Mouse (Mus musculus) forebrain, embryonic 11.5 days (tissue): ENCODE measurements around the gene Fbxl19. TPM values are rescaled to one million over a fixed set of nuclear protein-coding genes. Genes with fewer than 3 reads are reported as not detected.

Experiments used
- ATAC-seq: fragments of 200-750 bp; cut with Nextera tagmentation; replicated peaks from 2 replicates; pipeline ENCODE4 v1.8.0; 2017; ENCODE audit warnings: moderate TSS enrichment; ENCODE audit not compliant: low FRiP score
- DNase-seq: peaks from one replicate; pipeline ENCODE4 v3.0.0-alpha.2; 2017; ENCODE audit warnings: low spot score
- H3K27ac ChIP-seq: fragments of 300-500 bp; sonication (generic); 2 replicates; pipeline ENCODE4 v1.5.1; 2014; ENCODE audit warnings: low read depth, low read length
- H3K27me3 ChIP-seq: fragments of 300-500 bp; sonication (generic); 2 replicates; pipeline ENCODE4 v1.6.1; 2014; ENCODE audit warnings: mild to moderate bottlenecking, low read length, mixed read lengths; ENCODE audit not compliant: control insufficient read depth, insufficient read depth
- H3K36me3 ChIP-seq: fragments of 300-500 bp; sonication (generic); 2 replicates; pipeline ENCODE4 v1.6.1; 2014; ENCODE audit warnings: mild to moderate bottlenecking, low read length, moderate library complexity, mixed read lengths; ENCODE audit not compliant: control insufficient read depth, insufficient read depth
- H3K4me1 ChIP-seq: fragments of 300-500 bp; sonication (generic); replicated peaks from 2 replicates; pipeline ENCODE4 v1.6.1; 2014; ENCODE audit warnings: low read length, mixed read lengths; ENCODE audit not compliant: control insufficient read depth, insufficient read depth
- H3K4me2 ChIP-seq: fragments of 300-500 bp; sonication (generic); 2 replicates; pipeline ENCODE4 v1.6.1; 2014; ENCODE audit warnings: low read depth, mild to moderate bottlenecking, low read length, moderate library complexity, mixed read lengths; ENCODE audit not compliant: severe bottlenecking
- H3K4me3 ChIP-seq: fragments of 300-500 bp; sonication (generic); 2 replicates; pipeline ENCODE4 v1.5.1; 2014; ENCODE audit warnings: low read depth, low read length
- H3K9ac ChIP-seq: fragments of 300-500 bp; sonication (generic); 2 replicates; pipeline ENCODE4 v1.6.1; 2014; ENCODE audit warnings: low read length
- H3K9me3 ChIP-seq: fragments of 300-500 bp; sonication (generic); 2 replicates; pipeline ENCODE4 v1.6.1; 2016; ENCODE audit warnings: low read length, mixed read lengths; ENCODE audit not compliant: control insufficient read depth
- WGBS: fragments of 180-500 bp; shearing (Covaris S2); extraction: QIAGEN DNeasy Blood & Tissue Kit; methylation state at CpG from one replicate; pipeline ENCODE4 v1.1.7; 2014; 5-methylcytosine and 5-hydroxymethylcytosine counted together
- polyA plus RNA-seq: library from polyadenylated mRNA; unstranded; fragments of >200 nt; fragmentation: Nextera tagmentation; extraction: Ambion mirVana; gene quantifications from 2 replicates; pipeline ENCODE4 v1.2.1, GENCODE M21; 2014

Fbxl19 gene
- polyA plus RNA-seq, 1 experiment from 2014 or later = 7.9 TPM

DNA sequence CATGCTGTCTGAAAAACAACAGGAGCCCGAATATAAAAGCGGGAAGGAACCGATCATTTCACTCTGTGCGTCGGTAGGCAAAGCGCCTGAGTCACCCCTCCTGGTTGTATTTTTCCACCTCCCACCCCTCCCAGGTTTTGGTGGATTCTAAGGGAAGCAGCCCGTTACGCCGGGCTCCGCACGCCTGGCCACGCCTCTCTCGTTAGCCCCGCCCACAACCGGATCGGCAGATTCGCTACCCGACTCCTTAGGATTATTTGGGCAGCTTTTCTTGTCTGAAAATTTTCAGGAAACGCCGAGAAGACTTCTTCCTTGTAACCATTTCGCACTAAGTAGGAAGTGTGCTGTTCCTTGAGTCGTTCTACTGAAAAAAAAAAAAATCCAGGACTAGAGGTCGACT lies 32.1 kb downstream of the Fbxl19 start, which contains the start of gene Setd1a:
Setd1a (plus strand) TSS at position 245 of the 400 bp plus-strand sequence.
- H3K4me3 ChIP-seq = peak within 1 kb of the TSS; percentile 97
- WGBS = under 1% methylated on average over 23 of the region's 23 CpGs
- DNase-seq = peak; percentile 91

DNA sequence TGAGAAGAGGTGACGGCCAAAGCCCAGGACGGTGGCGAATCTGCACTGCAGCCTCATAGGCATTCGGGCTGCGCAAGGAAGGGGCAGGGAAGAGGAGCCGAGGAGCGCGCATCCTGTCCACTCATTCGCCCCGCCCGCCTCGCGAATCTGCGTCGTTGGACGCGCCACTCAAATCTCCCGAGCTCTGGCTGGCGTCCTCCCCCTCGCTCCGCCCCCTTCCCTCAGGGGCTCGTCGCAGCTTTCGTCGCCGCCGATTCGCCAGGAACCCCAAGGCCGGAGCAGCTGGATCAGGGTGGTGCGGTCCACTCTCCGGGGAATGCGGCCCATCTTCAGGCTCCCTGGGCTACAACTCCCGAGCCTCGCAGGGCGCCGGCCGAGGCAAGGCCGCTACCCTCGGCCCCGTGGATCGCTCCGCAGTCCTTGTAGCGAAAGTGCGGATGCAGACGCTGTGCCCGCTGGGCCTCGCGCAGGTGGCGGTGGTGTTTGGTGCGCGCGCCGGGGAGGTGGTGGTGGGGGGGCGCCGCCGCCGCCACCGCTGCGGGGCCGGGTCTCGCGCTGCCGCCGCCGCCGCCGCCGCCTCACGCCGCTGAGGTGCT lies 32.6 kb downstream of the Fbxl19 start:
- H3K9me3 ChIP-seq = no peaks in the 10 kb centered on the region
- no peaks in the 10 kb centered on the region; the same call in 1 of the 2 replicates for H3K36me3 ChIP-seq
- DNase-seq (peak; percentile 97), ATAC-seq (peak; percentile 91)
- peak overlapping the region; percentile 95 for H3K9ac ChIP-seq
- H3K27me3 ChIP-seq = no peaks in the 10 kb centered on the region
- H3K4me3 ChIP-seq = peak overlapping the region; percentile 97
- H3K27ac ChIP-seq = peak overlapping the region; percentile 94
- peak overlapping the region; percentile 45 for H3K4me2 ChIP-seq
- under 1% methylated on average over 55 of the region's 70 CpGs for WGBS
- H3K4me1 ChIP-seq = peaks cover 7% of the 10 kb centered on the region

More for the DNA sequence above, 32.1 kb downstream of the Fbxl19 start, which contains the start of gene Setd1a:
- Histone ChIP-seq H3K9ac (peak within 1 kb of the TSS; percentile 95), H3K36me3 (no peaks in the 10 kb centered on the region; the same call in 1 of the 2 replicates), H3K27me3 (no peaks in the 10 kb centered on the region), H3K4me1 (peaks cover 7% of the 10 kb centered on the region), H3K4me2 (peak within 1 kb of the TSS; percentile 85), H3K27ac (peak within 1 kb of the TSS; percentile 94), H3K9me3 (no peaks in the 10 kb centered on the region)
- ATAC-seq = peak; percentile 73

DNA sequence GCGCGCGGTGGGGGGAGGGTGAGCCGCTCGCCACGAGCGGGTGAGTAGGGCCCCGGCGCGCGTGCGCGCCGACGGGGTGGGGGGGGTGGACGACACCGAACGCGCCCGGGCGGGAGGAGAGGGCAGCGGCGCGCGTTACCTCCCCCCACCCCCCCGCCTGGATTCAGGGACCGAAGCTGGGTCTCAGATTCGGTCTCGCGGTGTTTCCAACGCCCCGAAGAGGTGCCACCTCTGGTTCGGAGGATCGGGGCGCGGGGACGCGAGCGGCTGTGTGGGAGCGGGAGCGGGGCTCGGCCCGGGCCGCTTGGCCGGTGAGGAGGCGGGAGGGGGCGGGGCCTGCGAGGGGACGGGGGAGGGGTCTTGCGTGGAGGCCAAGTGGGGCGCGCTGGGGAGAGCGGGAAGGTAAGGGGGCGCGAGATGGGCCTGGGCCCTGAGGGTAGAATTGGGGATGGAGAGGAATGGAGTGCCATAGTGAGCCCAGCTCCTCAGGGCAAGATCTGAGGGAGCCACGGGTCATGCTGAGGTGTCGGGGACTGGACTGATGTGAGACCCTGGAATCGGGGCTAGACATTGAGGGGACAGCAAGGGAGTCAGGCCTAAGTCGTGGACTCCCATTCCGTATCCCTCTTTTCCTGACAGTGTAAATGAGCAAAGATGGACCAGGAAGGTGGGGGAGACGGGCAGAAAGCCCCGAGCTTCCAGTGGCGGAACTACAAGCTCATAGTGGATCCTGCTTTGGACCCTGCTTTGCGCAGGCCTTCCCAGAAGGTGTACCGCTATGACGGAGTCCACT lies 33.3 kb downstream of the Fbxl19 start:
- Histone ChIP-seq H3K4me1 (peaks cover 7% of the 10 kb centered on the region), H3K9ac (peak overlapping the region; percentile 95), H3K4me3 (peak overlapping the region; percentile 97), H3K36me3 (no peaks in the 10 kb centered on the region; the same call in 1 of the 2 replicates), H3K27ac (peak overlapping the region; percentile 94), H3K27me3 (no peaks in the 10 kb centered on the region), H3K4me2 (peak overlapping the region; percentile 85), H3K9me3 (no peaks in the 10 kb centered on the region)
- WGBS = 4% methylated on average over 39 of the region's 66 CpGs
- peak; percentile 64 for ATAC-seq
- DNase-seq = peak; percentile 88

DNA sequence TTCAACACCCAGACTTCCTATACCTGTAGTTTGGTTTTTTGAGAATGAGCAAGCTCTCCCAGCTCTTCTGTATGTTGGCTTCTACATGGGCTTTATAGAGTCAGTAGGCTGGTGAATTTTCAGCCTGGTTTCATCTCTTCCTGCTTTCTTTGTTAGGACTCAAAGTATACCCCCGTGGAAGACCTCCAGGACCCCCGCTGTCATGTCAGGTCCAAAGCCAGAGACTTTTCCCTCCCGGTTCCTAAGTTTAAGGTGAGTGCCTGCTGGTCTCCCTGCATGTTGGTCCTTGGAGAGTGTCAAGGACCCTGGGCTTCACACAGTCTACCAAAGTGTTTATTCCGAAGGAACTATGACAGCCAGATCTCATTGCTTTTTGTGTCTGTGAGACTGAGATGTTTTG lies 34.0 kb downstream of the Fbxl19 start:
- Histone ChIP-seq H3K4me1 (peaks cover 7% of the 10 kb centered on the region), H3K4me2 (peak overlapping the region; percentile 85), H3K27me3 (no peaks in the 10 kb centered on the region), H3K4me3 (peak overlapping the region; percentile 97), H3K9ac (peak overlapping the region; percentile 95), H3K27ac (no peak overlapping the region), H3K36me3 (no peaks in the 10 kb centered on the region; the same call in 1 of the 2 replicates), H3K9me3 (no peaks in the 10 kb centered on the region)
- WGBS = 83% methylated on average over 4 of the region's 4 CpGs
- DNase-seq = no peak
- ATAC-seq = no peak

DNA sequence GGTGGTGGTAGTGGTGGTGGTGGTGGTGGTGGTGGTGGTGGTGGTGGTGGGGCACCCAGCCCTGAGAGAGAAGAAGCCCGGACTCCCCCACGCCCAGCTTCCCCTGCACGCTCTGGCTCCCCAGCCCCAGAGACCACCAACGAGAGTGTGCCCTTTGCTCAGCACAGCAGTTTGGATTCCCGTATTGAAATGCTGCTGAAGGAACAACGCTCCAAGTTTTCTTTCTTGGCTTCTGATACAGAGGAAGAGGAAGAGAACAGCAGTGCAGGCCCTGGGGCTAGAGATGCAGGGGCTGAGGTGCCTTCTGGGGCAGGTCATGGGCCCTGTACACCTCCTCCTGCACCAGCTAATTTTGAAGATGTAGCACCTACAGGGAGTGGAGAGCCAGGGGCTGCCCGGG lies 41.0 kb downstream of the Fbxl19 start, which contains the start of gene Gm49388:
Gm49388 (plus strand) TSS at position 301 of the 400 bp plus-strand sequence.
- Histone ChIP-seq H3K4me1 (no peaks in the 10 kb centered on the region), H3K9ac (no peak within 1 kb of the TSS), H3K27ac (no peak within 1 kb of the TSS), H3K27me3 (no peaks in the 10 kb centered on the region), H3K36me3 (peaks cover 19% of the 10 kb centered on the region; the same call in 1 of the 2 replicates), H3K4me3 (no peak within 1 kb of the TSS), H3K9me3 (no peaks in the 10 kb centered on the region), H3K4me2 (no peak within 1 kb of the TSS)
- 91% methylated on average over 7 of the region's 7 CpGs for WGBS
- ATAC-seq (no peak), DNase-seq (no peak)

DNA sequence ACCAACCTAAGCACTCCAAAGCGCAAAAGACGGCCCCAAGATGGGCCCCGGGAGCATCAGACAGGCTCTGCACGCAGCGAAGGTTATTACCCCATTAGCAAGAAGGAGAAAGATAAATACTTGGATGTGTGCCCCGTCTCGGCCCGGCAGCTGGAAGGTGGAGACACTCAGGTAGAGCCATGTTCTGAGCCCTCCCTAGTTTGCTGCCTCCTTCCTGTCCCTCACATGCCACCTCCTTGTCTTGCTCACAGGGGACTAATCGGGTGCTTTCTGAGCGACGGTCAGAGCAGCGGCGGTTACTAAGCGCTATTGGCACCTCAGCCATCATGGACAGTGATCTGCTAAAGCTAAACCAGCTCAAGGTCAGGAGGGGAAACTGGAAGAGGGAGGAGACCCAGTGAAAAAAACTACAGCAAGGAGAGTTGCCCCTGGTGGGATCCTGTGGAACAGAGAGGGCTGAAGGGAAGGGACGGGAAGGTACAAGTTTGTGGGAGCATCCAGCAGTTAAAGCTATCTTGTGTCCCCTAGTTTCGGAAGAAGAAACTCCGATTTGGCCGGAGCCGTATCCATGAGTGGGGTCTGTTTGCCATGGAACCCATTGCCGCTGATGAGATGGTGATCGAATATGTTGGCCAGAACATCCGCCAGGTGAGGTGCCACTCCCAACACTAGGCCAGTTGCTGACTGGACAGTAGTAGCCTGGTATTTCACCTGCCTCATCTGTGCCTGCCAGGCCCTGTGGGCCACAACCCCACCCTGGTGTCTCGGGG lies 52.9 kb downstream of the Fbxl19 start:
- H3K4me3 ChIP-seq = no peak overlapping the region
- no peaks in the 10 kb centered on the region for H3K9me3 ChIP-seq
- ATAC-seq (no peak), DNase-seq (no peak)
- no peaks in the 10 kb centered on the region for H3K27me3 ChIP-seq
- H3K4me2 ChIP-seq = no peak overlapping the region
- no peaks in the 10 kb centered on the region for H3K4me1 ChIP-seq
- H3K36me3 ChIP-seq = peaks cover 27% of the 10 kb centered on the region
- H3K9ac ChIP-seq = no peak overlapping the region
- 95% methylated on average over 23 of the region's 23 CpGs for WGBS
- H3K27ac ChIP-seq = no peak overlapping the region

DNA sequence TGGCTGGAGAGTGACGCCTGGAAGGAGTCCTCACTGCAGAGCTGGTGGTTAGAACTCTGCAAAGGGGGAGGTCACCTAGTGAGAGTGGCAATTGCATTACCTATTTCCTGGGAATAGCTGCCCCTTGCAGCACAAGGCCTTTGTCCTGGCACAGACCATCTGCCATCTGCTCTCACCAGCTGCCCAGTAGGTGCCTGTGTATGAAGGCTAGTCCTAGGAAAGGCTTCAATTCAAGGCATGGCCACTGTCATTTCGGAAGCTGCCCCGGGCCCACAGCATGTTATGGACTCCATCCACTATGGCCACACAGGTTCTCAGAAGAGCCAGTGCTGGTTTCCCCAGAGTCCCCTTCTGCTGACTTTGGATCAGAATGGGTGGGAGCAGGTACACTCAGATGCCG lies 54.2 kb downstream of the Fbxl19 start:
- no peak overlapping the region for H3K27ac ChIP-seq
- H3K27me3 ChIP-seq = no peaks in the 10 kb centered on the region
- no peak for ATAC-seq
- H3K4me1 ChIP-seq = no peaks in the 10 kb centered on the region
- no peak overlapping the region for H3K4me2 ChIP-seq
- peaks cover 26% of the 10 kb centered on the region for H3K36me3 ChIP-seq
- no peak overlapping the region for H3K4me3 ChIP-seq
- 90% methylated on average over 4 of the region's 4 CpGs for WGBS
- DNase-seq = no peak
- H3K9ac ChIP-seq = no peak overlapping the region
- H3K9me3 ChIP-seq = no peaks in the 10 kb centered on the region

DNA sequence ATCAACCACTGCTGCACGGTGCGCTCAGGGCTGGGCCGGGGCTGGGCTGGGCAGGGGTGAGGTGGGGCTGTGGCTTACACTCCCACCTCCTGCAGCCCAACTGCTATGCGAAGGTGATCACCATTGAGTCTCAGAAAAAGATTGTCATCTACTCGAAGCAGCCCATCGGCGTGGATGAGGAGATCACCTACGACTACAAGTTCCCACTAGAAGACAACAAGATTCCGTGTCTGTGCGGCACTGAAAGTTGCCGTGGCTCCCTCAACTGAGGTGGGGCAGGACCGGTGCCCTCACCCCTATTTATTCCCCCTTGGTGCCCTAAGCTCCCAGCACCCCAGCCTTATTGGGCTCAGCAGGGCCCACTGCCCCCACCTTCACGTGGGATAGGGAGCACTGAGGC lies 54.9 kb downstream of the Fbxl19 start:
- DNase-seq (no peak), ATAC-seq (no peak)
- Histone ChIP-seq H3K4me3 (no peak overlapping the region), H3K27me3 (no peaks in the 10 kb centered on the region), H3K9ac (no peak overlapping the region), H3K27ac (no peak overlapping the region), H3K4me2 (no peak overlapping the region), H3K4me1 (no peaks in the 10 kb centered on the region), H3K9me3 (no peaks in the 10 kb centered on the region), H3K36me3 (peaks cover 26% of the 10 kb centered on the region)
- 92% methylated on average over 13 of the region's 13 CpGs for WGBS
